Mouse (Mus musculus): ENCODE data around the gene Afm. TPM values are rescaled to one million over a fixed set of nuclear protein-coding genes. Genes with fewer than 3 reads are reported as not detected.

Afm gene
- polyA plus RNA-seq, 1 experiment, result not detected

DNA sequence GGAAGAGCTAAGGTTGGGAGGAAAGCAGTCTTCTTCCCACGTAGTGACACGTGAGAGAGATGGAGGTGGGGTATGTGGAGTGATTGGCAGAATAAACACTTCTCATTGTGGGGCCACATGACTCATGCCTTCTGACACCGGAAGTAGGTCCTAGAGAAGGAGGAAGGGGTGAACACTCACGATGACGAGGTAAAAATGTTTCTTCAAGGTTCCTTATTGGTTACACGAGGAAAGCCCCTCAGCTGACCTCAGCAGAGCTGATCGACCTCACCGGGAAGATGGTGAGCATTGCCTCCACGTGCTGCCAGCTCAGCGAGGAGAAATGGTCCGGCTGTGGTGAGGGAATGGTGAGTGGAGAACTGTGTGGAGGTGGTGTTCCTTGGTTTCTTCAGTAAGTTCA, 14.0 kb upstream of the Afm start:
- Histone ChIP-seq H3K36me3 (ENCODE audit: control insufficient read depth, insufficient read depth, low read length) (no peaks in the 10 kb centered on the region), H3K4me3 (ENCODE audit: low read depth, low read length) (no peak overlapping the region), H3K27ac (ENCODE audit: insufficient read depth, low read depth, low read length) (no peak overlapping the region), H3K27me3 (ENCODE audit: control insufficient read depth, insufficient read depth, low read length) (no peaks in the 10 kb centered on the region), H3K4me1 (ENCODE audit: control insufficient read depth, insufficient read depth, insufficient read length, low read length) (no peaks in the 10 kb centered on the region)
- WGBS, result 59% methylated on average over 11 of the region's 11 CpGs
- TF ChIP-seq CTCF (IDR thresholded peaks at IDR 0.05; ENCODE audit: extremely low read depth, insufficient read length, insufficient replicate concordance, low read depth, low read length) (no peak), POLR2A (IDR thresholded peaks at IDR 0.05; ENCODE audit: low read depth, low read length) (no peak)

DNA sequence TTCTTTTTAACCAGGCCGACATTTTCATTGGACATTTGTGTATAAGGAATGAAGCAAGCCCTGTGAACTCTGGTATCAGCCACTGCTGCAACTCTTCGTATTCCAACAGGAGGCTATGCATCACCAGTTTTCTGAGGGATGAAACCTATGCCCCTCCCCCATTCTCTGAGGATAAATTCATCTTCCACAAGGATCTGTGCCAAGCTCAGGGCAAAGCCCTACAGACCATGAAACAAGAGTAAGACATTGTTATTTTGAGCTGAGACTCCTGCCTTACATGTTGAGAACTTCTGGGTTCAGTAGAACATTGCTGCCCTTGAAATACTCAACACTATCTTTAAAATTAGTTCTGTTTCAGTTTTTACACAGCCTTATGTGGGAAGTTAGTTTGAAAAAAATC, 12.2 kb upstream of the Afm start:
- Histone ChIP-seq H3K27me3 (ENCODE audit: control insufficient read depth, insufficient read depth, low read length) (no peaks in the 10 kb centered on the region), H3K4me3 (ENCODE audit: low read depth, low read length) (no peak overlapping the region), H3K4me1 (ENCODE audit: control insufficient read depth, insufficient read depth, insufficient read length, low read length) (no peaks in the 10 kb centered on the region), H3K27ac (ENCODE audit: insufficient read depth, low read depth, low read length) (no peak overlapping the region), H3K36me3 (ENCODE audit: control insufficient read depth, insufficient read depth, low read length) (no peaks in the 10 kb centered on the region)
- WGBS, result 80% methylated on average over 2 of the region's 2 CpGs
- TF ChIP-seq POLR2A (IDR thresholded peaks at IDR 0.05; ENCODE audit: low read depth, low read length) (no peak), CTCF (IDR thresholded peaks at IDR 0.05; ENCODE audit: extremely low read depth, insufficient read length, insufficient replicate concordance, low read depth, low read length) (no peak)

DNA sequence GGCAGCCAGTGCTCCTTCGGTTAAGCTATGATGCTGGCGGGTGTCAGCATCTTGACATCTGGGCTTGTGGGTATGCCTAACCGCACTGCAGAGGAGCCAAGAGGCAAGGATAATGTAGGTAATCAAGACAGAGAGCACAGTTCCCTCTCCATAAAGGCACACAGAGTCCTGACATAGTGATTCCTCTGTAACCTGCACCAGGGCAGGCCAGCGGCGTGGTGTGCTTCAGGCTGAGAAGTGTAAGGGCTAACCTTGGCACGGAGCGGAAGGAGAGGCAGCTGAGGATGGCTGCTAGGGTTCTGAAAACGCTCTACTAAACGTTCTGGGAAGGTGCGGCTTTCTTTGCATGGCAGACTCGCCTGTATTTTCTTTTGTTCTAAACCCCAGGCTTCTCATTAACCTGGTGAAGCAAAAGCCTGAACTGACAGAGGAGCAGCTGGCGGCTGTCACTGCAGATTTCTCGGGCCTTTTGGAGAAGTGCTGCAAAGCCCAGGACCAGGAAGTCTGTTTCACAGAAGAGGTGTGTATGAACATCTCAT, 11.3 kb upstream of the Afm start:
- Histone ChIP-seq H3K27me3 (ENCODE audit: control insufficient read depth, insufficient read depth, low read length) (no peaks in the 10 kb centered on the region), H3K27ac (ENCODE audit: insufficient read depth, low read depth, low read length) (no peak overlapping the region), H3K4me1 (ENCODE audit: control insufficient read depth, insufficient read depth, insufficient read length, low read length) (no peaks in the 10 kb centered on the region), H3K36me3 (ENCODE audit: control insufficient read depth, insufficient read depth, low read length) (no peaks in the 10 kb centered on the region), H3K4me3 (ENCODE audit: low read depth, low read length) (no peak overlapping the region)
- no peak for TF ChIP-seq POLR2A (IDR thresholded peaks at IDR 0.05; ENCODE audit: low read depth, low read length)
- TF ChIP-seq CTCF (IDR thresholded peaks at IDR 0.05; ENCODE audit: extremely low read depth, insufficient read length, insufficient replicate concordance, low read depth, low read length), result no peak
- 68% methylated on average over 13 of the region's 13 CpGs for WGBS

DNA sequence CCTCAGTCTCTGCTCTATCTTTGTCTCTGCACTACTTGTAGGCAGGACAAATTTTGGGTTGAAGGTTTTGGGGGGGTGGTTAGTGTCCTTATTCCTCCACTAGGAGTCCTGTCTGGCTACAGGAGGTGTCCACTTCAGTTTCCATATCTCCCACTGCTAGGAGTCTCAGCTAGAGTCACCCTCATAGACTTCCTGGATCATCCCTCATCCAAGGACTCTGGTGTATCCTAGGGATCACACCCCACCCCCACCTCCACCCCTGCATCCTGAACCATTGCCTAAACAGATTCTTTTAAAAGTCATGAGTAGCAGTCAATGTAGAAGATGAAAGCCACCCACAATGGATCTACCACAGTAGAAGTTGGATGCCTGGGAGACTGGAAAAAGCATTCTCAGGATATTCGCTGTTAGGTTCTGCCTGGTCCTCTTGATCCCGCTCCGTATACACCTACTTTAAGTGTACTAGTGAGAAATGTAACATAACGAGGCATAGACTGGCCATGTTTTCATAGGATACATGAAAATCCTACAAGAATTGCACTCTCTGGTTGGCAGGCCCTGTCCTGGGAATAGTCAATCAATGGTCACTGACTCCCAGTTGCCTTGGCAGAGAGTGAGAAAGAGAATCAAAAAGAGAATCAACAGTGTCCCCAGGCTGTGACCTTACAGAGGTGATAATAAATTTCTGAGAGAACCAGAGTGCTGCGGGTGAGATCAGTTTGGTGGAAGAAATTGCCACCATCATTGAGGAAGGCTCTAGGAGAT, 8.7 kb upstream of the Afm start:
- 96% methylated on average over 5 of the region's 5 CpGs for WGBS
- TF ChIP-seq CTCF (IDR thresholded peaks at IDR 0.05; ENCODE audit: extremely low read depth, insufficient read length, insufficient replicate concordance, low read depth, low read length), result no peak
- no peak for TF ChIP-seq POLR2A (IDR thresholded peaks at IDR 0.05; ENCODE audit: low read depth, low read length)
- H3K4me3 ChIP-seq (ENCODE audit: low read depth, low read length), result no peak overlapping the region

DNA sequence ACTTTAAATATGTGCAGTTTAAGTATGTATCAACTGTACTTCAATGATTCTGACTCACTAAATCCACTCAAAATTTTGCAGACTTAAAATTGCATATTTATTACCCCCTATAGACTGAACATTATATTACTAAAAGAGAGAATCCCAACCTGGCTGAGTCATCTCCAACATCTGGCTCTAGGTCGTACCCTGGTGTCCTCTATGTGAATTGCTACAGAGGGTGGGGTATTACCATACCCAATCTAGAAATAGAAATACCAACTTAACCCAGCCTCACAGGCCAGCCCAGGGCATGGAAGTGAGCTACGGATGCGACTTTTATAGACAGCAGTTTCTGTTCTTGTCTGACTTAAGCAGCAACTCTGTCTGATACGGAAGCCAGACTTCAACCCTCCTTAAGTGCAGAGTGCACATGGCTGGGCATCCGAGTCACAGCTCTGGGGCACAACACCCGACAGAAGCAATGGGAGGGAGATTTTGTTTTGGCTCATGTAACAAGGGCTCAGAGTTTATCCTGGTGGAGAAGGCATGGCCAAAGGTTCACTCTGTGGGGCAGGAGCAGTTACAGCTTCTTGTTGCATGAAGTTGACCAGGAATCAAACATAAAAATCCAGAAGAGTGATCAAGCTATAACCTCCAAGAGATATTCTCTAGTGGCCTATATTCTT, 6.3 kb upstream of the Afm start:
- WGBS, result 71% methylated on average over 6 of the region's 6 CpGs
- Histone ChIP-seq H3K4me1 (ENCODE audit: control insufficient read depth, insufficient read depth, insufficient read length, low read length) (no peaks in the 10 kb centered on the region), H3K36me3 (ENCODE audit: control insufficient read depth, insufficient read depth, low read length) (no peaks in the 10 kb centered on the region), H3K27ac (ENCODE audit: insufficient read depth, low read depth, low read length) (no peak overlapping the region), H3K27me3 (ENCODE audit: control insufficient read depth, insufficient read depth, low read length) (no peaks in the 10 kb centered on the region), H3K4me3 (ENCODE audit: low read depth, low read length) (no peak overlapping the region)
- TF ChIP-seq CTCF (IDR thresholded peaks at IDR 0.05; ENCODE audit: extremely low read depth, insufficient read length, insufficient replicate concordance, low read depth, low read length) (no peak), POLR2A (IDR thresholded peaks at IDR 0.05; ENCODE audit: low read depth, low read length) (no peak)

More for the DNA sequence above, 8.7 kb upstream of the Afm start:
- Histone ChIP-seq H3K36me3 (ENCODE audit: control insufficient read depth, insufficient read depth, low read length) (no peaks in the 10 kb centered on the region), H3K4me1 (ENCODE audit: control insufficient read depth, insufficient read depth, insufficient read length, low read length) (no peaks in the 10 kb centered on the region), H3K27ac (ENCODE audit: insufficient read depth, low read depth, low read length) (no peak overlapping the region), H3K27me3 (ENCODE audit: control insufficient read depth, insufficient read depth, low read length) (no peaks in the 10 kb centered on the region)

DNA sequence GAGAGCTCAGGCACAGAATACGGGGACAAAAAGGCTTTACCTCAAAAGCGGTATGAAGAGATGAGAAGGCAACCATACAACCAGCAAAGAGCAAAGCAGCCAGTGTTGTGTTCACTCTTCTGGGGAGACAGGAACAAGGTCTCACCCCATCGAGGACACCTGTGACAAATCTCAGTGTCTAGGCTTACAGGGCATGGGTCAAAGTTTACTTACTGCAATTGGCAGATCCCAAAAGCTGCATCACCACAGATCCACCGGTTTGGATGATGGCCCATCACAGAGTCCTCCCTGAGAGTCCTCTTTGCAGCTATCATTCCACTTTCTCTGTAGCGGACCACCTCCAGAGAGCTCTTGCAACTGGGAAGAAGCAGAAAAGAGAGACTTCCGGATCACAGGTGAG, 3.2 kb upstream of the Afm start:
- Histone ChIP-seq H3K27ac (ENCODE audit: insufficient read depth, low read depth, low read length) (no peak overlapping the region), H3K4me1 (ENCODE audit: control insufficient read depth, insufficient read depth, insufficient read length, low read length) (peaks cover 3% of the 10 kb centered on the region; the same call in 1 of the 2 replicates), H3K4me3 (ENCODE audit: low read depth, low read length) (no peak overlapping the region), H3K27me3 (ENCODE audit: control insufficient read depth, insufficient read depth, low read length) (no peaks in the 10 kb centered on the region), H3K36me3 (ENCODE audit: control insufficient read depth, insufficient read depth, low read length) (no peaks in the 10 kb centered on the region)
- TF ChIP-seq CTCF (IDR thresholded peaks at IDR 0.05; ENCODE audit: extremely low read depth, insufficient read length, insufficient replicate concordance, low read depth, low read length) (no peak), POLR2A (IDR thresholded peaks at IDR 0.05; ENCODE audit: low read depth, low read length) (no peak)
- WGBS, result 70% methylated on average over 6 of the region's 6 CpGs

DNA sequence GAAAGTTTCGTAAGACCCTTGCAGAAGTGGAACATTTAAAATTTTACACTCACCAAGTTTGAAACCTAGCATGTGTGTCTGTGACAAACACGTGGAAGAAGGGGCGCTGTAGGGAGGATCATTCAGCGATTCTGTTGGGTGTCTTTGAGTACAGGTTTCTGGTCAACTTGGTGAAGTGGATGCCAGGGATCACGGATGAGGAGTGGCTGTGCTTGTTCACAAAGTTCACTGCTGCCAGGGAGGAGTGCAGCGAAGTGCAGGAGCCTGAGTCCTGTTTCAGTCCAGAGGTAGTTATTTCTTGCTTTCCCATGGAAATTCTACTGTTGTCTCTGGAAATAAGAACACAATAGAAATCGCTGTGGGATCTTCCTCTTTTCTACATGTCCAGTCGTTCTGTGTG, 32.5 kb downstream of the Afm start:
- H3K27me3 ChIP-seq (ENCODE audit: control insufficient read depth, insufficient read depth, low read length), result no peaks in the 10 kb centered on the region
- 84% methylated on average over 8 of the region's 8 CpGs for WGBS
- no peak for TF ChIP-seq POLR2A (IDR thresholded peaks at IDR 0.05; ENCODE audit: low read depth, low read length)
- no peak for TF ChIP-seq CTCF (IDR thresholded peaks at IDR 0.05; ENCODE audit: extremely low read depth, insufficient read length, insufficient replicate concordance, low read depth, low read length)
- no peak overlapping the region for H3K4me3 ChIP-seq (ENCODE audit: low read depth, low read length)
- H3K27ac ChIP-seq (ENCODE audit: insufficient read depth, low read depth, low read length), result no peak overlapping the region
- no peaks in the 10 kb centered on the region for H3K36me3 ChIP-seq (ENCODE audit: control insufficient read depth, insufficient read depth, low read length)
- no peaks in the 10 kb centered on the region for H3K4me1 ChIP-seq (ENCODE audit: control insufficient read depth, insufficient read depth, insufficient read length, low read length)
